Mouse (Mus musculus): ENCODE results near the gene Cdk2ap2. TPM values are rescaled to one million over a fixed set of nuclear protein-coding genes. Genes with fewer than 3 reads are reported as not detected.
A peak's percentile ranks its signal among the peaks of the same experiment; 100 is the strongest.
"Not testable (repeated sequence)": the region's sequence is repeated elsewhere in the genome, so short reads cannot be mapped to it uniquely, and the experiment has no call there.

Cdk2ap2 gene
- total RNA-seq (2015; ENCODE audit: low replicate concordance) (118 and 124 TPM in 2 replicates), total RNA-seq (2017; ENCODE audit: low replicate concordance) (17.9 and 36.3 TPM in 2 replicates)

GRCm38 (mm10) chr19:4096642-4097440, at the start of gene Cdk2ap2:
Cdk2ap2 (plus strand) TSS chr19:4097182.
- peak; percentile 78 for ATAC-seq (replicated peaks; ENCODE audit: low FRiP score, poor library complexity, severe bottlenecking)

GRCm38 (mm10) chr19:4047859-4048258, 49.1 kb upstream of the Cdk2ap2 start:
- peak; percentile 33; the same call in 1 of the 2 replicates for ATAC-seq (replicated peaks; ENCODE audit: low FRiP score, poor library complexity, severe bottlenecking)

GRCm38 (mm10) chr19:4049069-4049468, 47.9 kb upstream of the Cdk2ap2 start:
- not testable (repeated sequence) for ATAC-seq (replicated peaks; ENCODE audit: low FRiP score, poor library complexity, severe bottlenecking)

- no peak for ATAC-seq (replicated peaks; ENCODE audit: low FRiP score, poor library complexity, severe bottlenecking)
Measured at GRCm38 (mm10) chr19:4051016-4051415, 46.0 kb upstream of the Cdk2ap2 start.

GRCm38 (mm10) chr19:4051741-4052515, 45.1 kb upstream of the Cdk2ap2 start:
- no peak for ATAC-seq (replicated peaks; ENCODE audit: low FRiP score, poor library complexity, severe bottlenecking)

GRCm38 (mm10) chr19:4052516-4053030, 44.4 kb upstream of the Cdk2ap2 start:
- ATAC-seq (replicated peaks; ENCODE audit: low FRiP score, poor library complexity, severe bottlenecking) = no peak

GRCm38 (mm10) chr19:4054613-4055012, 42.4 kb upstream of the Cdk2ap2 start:
- ATAC-seq (replicated peaks; ENCODE audit: low FRiP score, poor library complexity, severe bottlenecking) = no peak

GRCm38 (mm10) chr19:4055216-4055946, 41.6 kb upstream of the Cdk2ap2 start:
- no peak for ATAC-seq (replicated peaks; ENCODE audit: low FRiP score, poor library complexity, severe bottlenecking)

- no peak for ATAC-seq (replicated peaks; ENCODE audit: low FRiP score, poor library complexity, severe bottlenecking)
Measured at GRCm38 (mm10) chr19:4055947-4056693, 40.9 kb upstream of the Cdk2ap2 start.

- ATAC-seq (replicated peaks; ENCODE audit: low FRiP score, poor library complexity, severe bottlenecking) = no peak
Measured at GRCm38 (mm10) chr19:4056727-4057126, 40.3 kb upstream of the Cdk2ap2 start.

- no peak for ATAC-seq (replicated peaks; ENCODE audit: low FRiP score, poor library complexity, severe bottlenecking)
Measured at GRCm38 (mm10) chr19:4057389-4057788, 39.6 kb upstream of the Cdk2ap2 start.

GRCm38 (mm10) chr19:4057962-4058361, 39.0 kb upstream of the Cdk2ap2 start:
- ATAC-seq (replicated peaks; ENCODE audit: low FRiP score, poor library complexity, severe bottlenecking) = no peak

GRCm38 (mm10) chr19:4058581-4058980, 38.4 kb upstream of the Cdk2ap2 start:
- 0 out of 2 replicates have a peak, but pooled peaks have one; percentile 5 for ATAC-seq (replicated peaks; ENCODE audit: low FRiP score, poor library complexity, severe bottlenecking)

GRCm38 (mm10) chr19:4059069-4059740, 37.8 kb upstream of the Cdk2ap2 start, which contains the start of gene Gstp3:
Gstp3 (minus strand) TSS chr19:4059569.
- ATAC-seq (replicated peaks; ENCODE audit: low FRiP score, poor library complexity, severe bottlenecking) = peak; percentile 96

GRCm38 (mm10) chr19:4060044-4060898, 36.7 kb upstream of the Cdk2ap2 start:
- not testable (repeated sequence) for ATAC-seq (replicated peaks; ENCODE audit: low FRiP score, poor library complexity, severe bottlenecking)

- ATAC-seq (replicated peaks; ENCODE audit: low FRiP score, poor library complexity, severe bottlenecking) = no peak
Measured at GRCm38 (mm10) chr19:4060899-4061465, 36.0 kb upstream of the Cdk2ap2 start.

- ATAC-seq (replicated peaks; ENCODE audit: low FRiP score, poor library complexity, severe bottlenecking) = not testable (repeated sequence)
Measured at GRCm38 (mm10) chr19:4063357-4063756, 33.6 kb upstream of the Cdk2ap2 start.

Data from erythroid progenitor cell, adult 5-6 weeks (primary cell).